In genomic region chr4:137484586-137484985, GRCm38 (mm10) we compare ENCODE assay signal across 9 mouse cellular contexts. TPM values are rescaled to one million over a fixed set of nuclear protein-coding genes. Genes with fewer than 3 reads are reported as not detected.
DNase-seq lines count a peak whose midpoint lies in the region; ATAC-seq and TF ChIP-seq lines count a peak whose summit lies in the region.
"Had no signal": no experiment of that assay in that cellular context is flagged by ENCODE, and none has a peak within 500 bp of the region (broad histone marks: within the 10 kb centered on the region; RNA-seq: fewer than 3 reads in every experiment).

No protein-coding gene starts in this region.

- H3ac ChIP-seq in myocyte (ENCODE audit: control insufficient read depth, insufficient read length): no peak overlapping the region

- H3K4me2 ChIP-seq in forebrain, embryonic 14.5 days (ENCODE audit: low read length): no peak overlapping the region
- no peak overlapping the region for H3K4me2 ChIP-seq in forebrain, embryonic 16.5 days (ENCODE audit: low read length)
- peak overlapping the region; percentile 79 for H3K4me2 ChIP-seq in myocyte (ENCODE audit: low read depth)

- 0 out of 2 replicates have a peak, but pooled peaks have one; percentile 16 for ATAC-seq in forebrain, embryonic 14.5 days
- no peak for ATAC-seq in forebrain, embryonic 16.5 days
- ATAC-seq in megakaryocyte, adult 5-6 weeks (ENCODE audit: poor library complexity, severe bottlenecking): no peak

- H3K9ac ChIP-seq in forebrain, embryonic 14.5 days (ENCODE audit: low read length): no peak overlapping the region
- no peak overlapping the region for H3K9ac ChIP-seq in forebrain, embryonic 16.5 days (replicated peaks; ENCODE audit: low read depth, low read length)

- H3K4me3 ChIP-seq in forebrain, embryonic 14.5 days (ENCODE audit: low read depth, low read length): no peak overlapping the region
- no peak overlapping the region for H3K4me3 ChIP-seq in forebrain, embryonic 16.5 days (replicated peaks; ENCODE audit: low read length)
- H3K4me3 ChIP-seq in heart, embryonic 10.5 days: peak overlapping the region; percentile 16; the same call in 1 of the 2 replicates
- no peak overlapping the region for H3K4me3 ChIP-seq in myocyte

- no peaks in the 10 kb centered on the region for H3K9me3 ChIP-seq in forebrain, embryonic 14.5 days (replicated peaks; ENCODE audit: control insufficient read depth, low read length)
- no peaks in the 10 kb centered on the region for H3K9me3 ChIP-seq in forebrain, embryonic 16.5 days (ENCODE audit: control insufficient read depth, low read length)
- H3K9me3 ChIP-seq in heart, embryonic 10.5 days: no peaks in the 10 kb centered on the region

- 59% methylated on average over 7 of the region's 7 CpGs for WGBS in forebrain, embryonic 14.5 days
- WGBS in forebrain, embryonic 16.5 days: 41% methylated on average over 7 of the region's 7 CpGs
- 71% methylated on average over 7 of the region's 7 CpGs for WGBS in heart, embryonic 10.5 days

- peaks cover 79% of the 10 kb centered on the region for H3K79me2 ChIP-seq in myocyte (ENCODE audit: control insufficient read depth, insufficient read depth)

- H3K27me3 ChIP-seq in forebrain, embryonic 14.5 days (replicated peaks; ENCODE audit: control insufficient read depth, insufficient read depth, low read length): no peaks in the 10 kb centered on the region
- no peaks in the 10 kb centered on the region for H3K27me3 ChIP-seq in forebrain, embryonic 16.5 days (replicated peaks; ENCODE audit: control insufficient read depth, insufficient read depth, low read length)
- no peaks in the 10 kb centered on the region for H3K27me3 ChIP-seq in heart, embryonic 10.5 days (ENCODE audit: insufficient read depth, poor library complexity, severe bottlenecking)
- no peaks in the 10 kb centered on the region for H3K27me3 ChIP-seq in myocyte (ENCODE audit: control insufficient read depth, insufficient read depth, insufficient read length)

- DNase-seq in forebrain, embryonic 14.5 days (ENCODE audit: low spot score): peak; percentile 51
- peak; percentile 85 to 88 for DNase-seq in adrenal gland, postnatal 36 days
- DNase-seq in heart, embryonic 10.5 days (ENCODE audit: low spot score): no peak
- DNase-seq in kidney, adult 9 months: peak; percentile 67
- DNase-seq in embryo, embryonic 10.5 days (ENCODE audit: low spot score): no peak

- no peak for TF ChIP-seq POLR2A in myocyte (IDR thresholded peaks at IDR 0.05; ENCODE audit: insufficient read length, low read depth)

- no peaks in the 10 kb centered on the region for H3K36me3 ChIP-seq in forebrain, embryonic 14.5 days (ENCODE audit: control insufficient read depth, insufficient read depth, low read length)
- H3K36me3 ChIP-seq in forebrain, embryonic 16.5 days (ENCODE audit: control insufficient read depth, insufficient read depth): no peaks in the 10 kb centered on the region
- H3K36me3 ChIP-seq in heart, embryonic 10.5 days: peaks cover 5% of the 10 kb centered on the region; the same call in 1 of the 2 replicates
- H3K36me3 ChIP-seq in myocyte (ENCODE audit: control insufficient read depth, insufficient read depth): no peaks in the 10 kb centered on the region

- H3K4me1 ChIP-seq in forebrain, embryonic 14.5 days (ENCODE audit: control insufficient read depth, insufficient read depth, low read length): peaks cover 34% of the 10 kb centered on the region
- H3K4me1 ChIP-seq in forebrain, embryonic 16.5 days (replicated peaks; ENCODE audit: control insufficient read depth, insufficient read depth, low read length): peaks cover 19% of the 10 kb centered on the region
- peaks cover 95% of the 10 kb centered on the region for H3K4me1 ChIP-seq in heart, embryonic 10.5 days

- H3K27ac ChIP-seq in forebrain, embryonic 14.5 days (ENCODE audit: low read depth, low read length): peak overlapping the region; percentile 14; the same call in 1 of the 2 replicates
- H3K27ac ChIP-seq in forebrain, embryonic 16.5 days (ENCODE audit: low read length): no peak overlapping the region
- peak overlapping the region; percentile 94 for H3K27ac ChIP-seq in heart, embryonic 10.5 days

TF ChIP-seq in myocyte, 11 proteins besides CTCF, POLR2A, EP300 and RAD21:
- TF ChIP-seq MYOD1 (IDR thresholded peaks at IDR 0.05; ENCODE audit: control insufficient read depth in 1 of 3, insufficient read length in 2 of 3, low read depth in 2 of 3): peak in 1 of 3 experiments; percentile 10
- TF ChIP-seq SRF (IDR thresholded peaks at IDR 0.05; ENCODE audit: control insufficient read depth, insufficient read length, low read depth): no peak

RNA-seq across cellular contexts. Expression of gene Hspg2, which starts 16.0 kb away (rescaled TPM):
- 4.0 and 4.7 TPM in 2 replicates for polyA plus RNA-seq in forebrain, embryonic 14.5 days (2014; fragmentation: Nextera tagmentation; extraction: Ambion mirVana)
- 3.2 and 4.9 TPM in 2 replicates for polyA plus RNA-seq in forebrain, embryonic 16.5 days (2015; fragmentation: Nextera tagmentation; extraction: Ambion mirVana)
- 100 to 1,000 TPM; 141 to 263 TPM for total RNA-seq in adrenal gland, postnatal 36 days (2021)
- 52.0 and 58.9 TPM in 2 replicates for polyA plus RNA-seq in heart, embryonic 10.5 days (2016; fragmentation: Nextera tagmentation; extraction: Ambion mirVana)
- polyA plus RNA-seq in myocyte (2012; fragmentation: generic; extraction: Trizol): 209 TPM
- total RNA-seq in megakaryocyte, adult 5-6 weeks (2015): under 0.01 TPM in 1 of 2 replicates, not detected in the other
- 0.04 TPM in 2 replicates for total RNA-seq in megakaryocyte, adult 5-6 weeks (2017)

RNA-seq across cellular contexts. Expression of gene 1700013G24Rik, which starts 31.5 kb away (rescaled TPM):
- not detected in 2 replicates for polyA plus RNA-seq in forebrain, embryonic 14.5 days (2014; fragmentation: Nextera tagmentation; extraction: Ambion mirVana)
- not detected in 2 replicates for polyA plus RNA-seq in forebrain, embryonic 16.5 days (2015; fragmentation: Nextera tagmentation; extraction: Ambion mirVana)
- total RNA-seq in adrenal gland, postnatal 36 days (2021): not detected
- polyA plus RNA-seq in heart, embryonic 10.5 days (2016; fragmentation: Nextera tagmentation; extraction: Ambion mirVana): not detected in 2 replicates
- 0.55 TPM for polyA plus RNA-seq in myocyte (2012; fragmentation: generic; extraction: Trizol)
- total RNA-seq in megakaryocyte, adult 5-6 weeks (2015): not detected in 2 replicates
- not detected in 2 replicates for total RNA-seq in megakaryocyte, adult 5-6 weeks (2017)
- polyA plus RNA-seq: liver, embryonic 16.5 days had no signal

RNA-seq across cellular contexts. Expression of gene Cela3b, which starts 54.2 kb away (rescaled TPM):
- polyA plus RNA-seq in forebrain, embryonic 14.5 days (2014; fragmentation: Nextera tagmentation; extraction: Ambion mirVana): not detected in 2 replicates
- not detected in 2 replicates for polyA plus RNA-seq in forebrain, embryonic 16.5 days (2015; fragmentation: Nextera tagmentation; extraction: Ambion mirVana)
- total RNA-seq in adrenal gland, postnatal 36 days (2021): not detected
- not detected in 2 replicates for polyA plus RNA-seq in heart, embryonic 10.5 days (2016; fragmentation: Nextera tagmentation; extraction: Ambion mirVana)
- polyA plus RNA-seq in myocyte (2012; fragmentation: generic; extraction: Trizol): 0.38 TPM
- 0.30 TPM in 1 of 2 replicates, not detected in the other for total RNA-seq in megakaryocyte, adult 5-6 weeks (2015)
- 1.7 TPM in 1 of 2 replicates, not detected in the other for total RNA-seq in megakaryocyte, adult 5-6 weeks (2017)

Comparison
In these comparisons a context has a peak if more than half of its experiments do, and no peak if none do; other contexts are left out.
1. DNase-seq: peak in forebrain, embryonic 14.5 days (single experiment), adrenal gland, postnatal 36 days (2 of 2) and kidney, adult 9 months (single experiment); none in heart, embryonic 10.5 days (single experiment) and embryo, embryonic 10.5 days (single experiment).